Mouse (Mus musculus) kidney, adult 2 months (tissue): ENCODE measurements at regions not wholly inside any gene's neighbourhood (a gene's known extent, or its start where the extent isn't known, plus 50 kb on each side); places are given as distances from the start of the nearest gene placed in this dataset.

Experiments
- CTCF ChIP-seq: fragments of 200-500 bp; conservative IDR thresholded peaks from 2 replicates; pipeline ENCODE4 v1.5.1; 2011; ENCODE audit warnings: low read depth, mild to moderate bottlenecking, control low read depth, low read length, moderate library complexity, mixed read lengths; ENCODE audit not compliant: insufficient read depth, insufficient read length
- POLR2A ChIP-seq: fragments of 200-500 bp; IDR thresholded peaks from one replicate; pipeline ENCODE4 v1.6.1; 2011; ENCODE audit warnings: low read depth, low read length, control low read depth

GRCm38 (mm10) chr6:8877373-8878070 lies 70.7 kb upstream of the Nxph1 start:
- TF ChIP-seq POLR2A = no peak
- TF ChIP-seq CTCF = no peak
